Mouse (Mus musculus) CH12.LX (cell line): ENCODE data around the gene Mat2b. TPM values are rescaled to one million over a fixed set of nuclear protein-coding genes. Genes with fewer than 3 reads are reported as not detected.

Source experiments
- DNase-seq: peaks from one replicate; pipeline ENCODE4 v3.0.0-alpha.2; 2013; ENCODE audit errors: extremely low read depth
- H3K27ac ChIP-seq: 2 replicates; pipeline ENCODE4 v1.5.1; 2012; ENCODE audit warnings: low read depth, mild to moderate bottlenecking, control low read depth, moderate library complexity; ENCODE audit not compliant: insufficient read depth
- H3K27me3 ChIP-seq: replicated peaks from 2 replicates; pipeline ENCODE3; 2012; ENCODE audit warnings: inconsistent platforms
- H3K36me3 ChIP-seq, 2 experiments: replicated peaks in 1 of 2; 2 replicates each; pipeline versions ENCODE3 to v1.6.1; 2012; ENCODE audit warnings: inconsistent platforms in 1 of 2, low read length in 1 of 2, mild to moderate bottlenecking in 1 of 2, mixed read lengths in 1 of 2, moderate library complexity in 1 of 2; ENCODE audit not compliant: control insufficient read depth in 1 of 2, insufficient read depth in 1 of 2
- H3K4me1 ChIP-seq, 2 experiments: 2 replicates each; pipeline ENCODE4 v1.6.1; 2012; ENCODE audit warnings: inconsistent platforms in 1 of 2, moderate library complexity in 1 of 2; ENCODE audit not compliant: insufficient read depth in 2 of 2, control insufficient read depth in 1 of 2
- H3K4me2 ChIP-seq: 2 replicates; pipeline ENCODE4 v1.6.1; 2012; ENCODE audit warnings: low read depth, mild to moderate bottlenecking, control low read depth; ENCODE audit not compliant: poor library complexity, insufficient read depth, severe bottlenecking
- H3K4me3 ChIP-seq, 3 experiments: fragments of 150-350 bp in 1 of 3; sonication (generic) in 1 of 3; replicated peaks in 1 of 3; 2 replicates each; pipeline versions ENCODE3 to v1.5.1; 2011 to 2012; ENCODE audit warnings: low read depth in 2 of 3, low read length in 2 of 3, mild to moderate bottlenecking in 2 of 3, moderate library complexity in 2 of 3, control low read depth in 1 of 3, improper control_type of control experiment in 1 of 3, inconsistent platforms in 1 of 3, mixed read lengths in 1 of 3; ENCODE audit not compliant: poor library complexity in 1 of 3
- H3K79me2 ChIP-seq: replicated peaks from 2 replicates; pipeline ENCODE4 v1.6.1; 2012; ENCODE audit warnings: mild to moderate bottlenecking, moderate library complexity; ENCODE audit not compliant: control insufficient read depth, poor library complexity, insufficient read depth, severe bottlenecking; ENCODE audit errors: extremely low read depth
- H3K9ac ChIP-seq: 2 replicates; pipeline ENCODE4 v1.6.1; 2012; ENCODE audit warnings: low read depth, mild to moderate bottlenecking, control low read depth, moderate library complexity; ENCODE audit not compliant: insufficient read depth
- H3K9me3 ChIP-seq: replicated peaks from 2 replicates; pipeline ENCODE3; 2012; ENCODE audit warnings: low read length, inconsistent platforms, mixed read lengths
- CHD2 ChIP-seq: IDR thresholded peaks from 2 replicates; pipeline ENCODE4 v1.6.1; 2011; ENCODE audit warnings: low read length, improper control_type of control experiment
- ELF1 ChIP-seq: IDR thresholded peaks from 2 replicates; pipeline ENCODE4 v1.6.1; 2014; ENCODE audit warnings: low read depth, mild to moderate bottlenecking, inconsistent platforms, low read length, improper control_type of control experiment
- ETS1 ChIP-seq: conservative IDR thresholded peaks from 2 replicates; pipeline ENCODE4 v1.6.1; 2012; ENCODE audit warnings: low read depth, mild to moderate bottlenecking, inconsistent platforms, low read length, improper control_type of control experiment, moderate library complexity
- HCFC1 ChIP-seq: IDR thresholded peaks from 2 replicates; pipeline ENCODE4 v1.6.1; 2012; ENCODE audit warnings: low read depth, mild to moderate bottlenecking, inconsistent platforms, low read length, improper control_type of control experiment
- IRF4 ChIP-seq: IDR thresholded peaks from 2 replicates; pipeline ENCODE4 v1.6.1; 2014; ENCODE audit warnings: low read depth, mild to moderate bottlenecking, inconsistent platforms, low read length, improper control_type of control experiment
- MAFK ChIP-seq: IDR thresholded peaks from 2 replicates; pipeline ENCODE4 v1.6.1; 2011; ENCODE audit warnings: low read length, improper control_type of control experiment; ENCODE audit not compliant: insufficient replicate concordance
- MAX ChIP-seq: IDR thresholded peaks from 2 replicates; pipeline ENCODE4 v1.6.1; 2011; ENCODE audit warnings: low read length, improper control_type of control experiment
- MXI1 ChIP-seq: IDR thresholded peaks from 2 replicates; pipeline ENCODE4 v1.6.1; 2011; ENCODE audit warnings: mild to moderate bottlenecking, low read depth, low read length, improper control_type of control experiment
- MYC ChIP-seq: IDR thresholded peaks from 2 replicates; pipeline ENCODE4 v1.6.1; 2011; ENCODE audit warnings: low read depth, mild to moderate bottlenecking, improper control_type of control experiment, low read length
- POLR2A ChIP-seq: IDR thresholded peaks from 2 replicates; pipeline ENCODE4 v1.6.1; 2011; ENCODE audit warnings: low read depth, mild to moderate bottlenecking, improper control_type of control experiment, low read length
- RCOR1 ChIP-seq: conservative IDR thresholded peaks from 2 replicates; pipeline ENCODE4 v1.6.1; 2012; ENCODE audit warnings: low read depth, mild to moderate bottlenecking, inconsistent platforms, low read length, improper control_type of control experiment
- TCF12 ChIP-seq: IDR thresholded peaks from 2 replicates; pipeline ENCODE4 v1.6.1; 2014; ENCODE audit warnings: low read depth, mild to moderate bottlenecking, inconsistent platforms, low read length, improper control_type of control experiment
- USF1 ChIP-seq: IDR thresholded peaks from 2 replicates; pipeline ENCODE4 v1.6.1; 2014; ENCODE audit warnings: low read depth, mild to moderate bottlenecking, inconsistent platforms, low read length, improper control_type of control experiment
- USF2 ChIP-seq: conservative IDR thresholded peaks from 2 replicates; pipeline ENCODE4 v1.6.1; 2011; ENCODE audit warnings: low read depth, low read length, improper control_type of control experiment
- ZC3H11A ChIP-seq: IDR thresholded peaks from 2 replicates; pipeline ENCODE4 v1.6.1; 2012; ENCODE audit warnings: low read depth, mild to moderate bottlenecking, inconsistent platforms, low read length, improper control_type of control experiment
- ZKSCAN1 ChIP-seq: IDR thresholded peaks from 2 replicates; pipeline ENCODE4 v1.6.1; 2012; ENCODE audit warnings: low read depth, inconsistent platforms, low read length, improper control_type of control experiment, borderline replicate concordance
- ZNF384 ChIP-seq: IDR thresholded peaks from 2 replicates; pipeline ENCODE4 v1.6.1; 2012; ENCODE audit warnings: low read depth, low read length, improper control_type of control experiment, inconsistent platforms
- dilution Hi-C: fragments of 300-500 bp; cut with MboI; formaldehyde crosslinking; loops from 2 replicates; pipeline ENCODE4 v1.14.3; 2020; ENCODE audit warnings: low sequenced_read_pairs; ENCODE audit not compliant: extremely low pct_unique_long_range_greater_than_20kb, extremely low pct_ligation_motif_present
- in situ Hi-C: fragments of 300-500 bp; cut with MboI; formaldehyde crosslinking; loops from 3 replicates; pipeline ENCODE4 v1.14.3; 2019; ENCODE audit warnings: low sequenced_read_pairs, low pct_ligation_motif_present, low pct_unique_long_range_greater_than_20kb, mixed read lengths
- polyA plus RNA-seq: library from polyadenylated mRNA; unstranded; fragments of >175 nt; gene quantifications from 2 replicates; pipeline ENCODE4 v1.2.1, GENCODE M21; 2012; ENCODE audit warnings: low read depth; ENCODE audit not compliant: insufficient read length
- total RNA-seq, 2 experiments: library from RNA; depleted of rRNA; stranded (reverse); fragments of 300-350 nt in 1 of 2; fragments of >200 nt in 1 of 2; gene quantifications; 2 replicates each; pipeline ENCODE4 v1.2.3; 2012 to 2014

Mat2b gene
- total RNA-seq (2012; rRNA removed): 69.3 and 71.3 TPM in 2 replicates
- 122 and 138 TPM in 2 replicates for total RNA-seq (2014; rRNA removed)
- 99.8 and 100 TPM in 2 replicates for polyA plus RNA-seq

GRCm38 (mm10) chr11:40695103-40695502, at the start of gene Mat2b:
Mat2b (minus strand) TSS chr11:40695203.
- DNase-seq: no peak
- peaks cover 7 to 13% of the 10 kb centered on the region in 2 experiments for H3K4me1 ChIP-seq
- H3K79me2 ChIP-seq: peaks cover 23% of the 10 kb centered on the region
- peak within 1 kb of the TSS; percentile 71 to 93 (median 84) for H3K4me3 ChIP-seq
- no peaks in the 10 kb centered on the region for H3K9me3 ChIP-seq
- no peaks in the 10 kb centered on the region for H3K27me3 ChIP-seq
- TF ChIP-seq TCF12 (no peak), RCOR1 (0 out of 2 replicates have a peak, but pooled peaks have one; percentile 3), HCFC1 (no peak)
- dilution Hi-C loops: no loop called here
- peak within 1 kb of the TSS; percentile 88 for H3K4me2 ChIP-seq
- peaks cover 0 to 17% of the 10 kb centered on the region in 2 experiments for H3K36me3 ChIP-seq
- in situ Hi-C loops: loop anchor here (10.0 kb wide), 1 partner anchor 60 kb away; the partner anchor contains the start of gene Ccng1
- peak within 1 kb of the TSS; percentile 79 for H3K9ac ChIP-seq
- peak within 1 kb of the TSS; percentile 88 for H3K27ac ChIP-seq

GRCm38 (mm10) chr11:40744348-40744747, 49.3 kb upstream of the Mat2b start:
- no peak for TF ChIP-seq MXI1
- no peak for TF ChIP-seq CHD2
- no peak for TF ChIP-seq TCF12
- TF ChIP-seq MAX: no peak
- no peak for TF ChIP-seq ETS1
- no peak for TF ChIP-seq POLR2A
- TF ChIP-seq ELF1: no peak
- no peak for TF ChIP-seq MAFK
- no peak for TF ChIP-seq USF2
- TF ChIP-seq ZKSCAN1: no peak
- TF ChIP-seq ZC3H11A: no peak
- TF ChIP-seq USF1: no peak
- TF ChIP-seq IRF4: no peak
- TF ChIP-seq ZNF384: no peak
- TF ChIP-seq RCOR1: no peak
- no peak for TF ChIP-seq MYC
- TF ChIP-seq HCFC1: no peak
- TF ChIP-seq, all 38 proteins: peak for 0

More at GRCm38 (mm10) chr11:40744348-40744747, 49.3 kb upstream of the Mat2b start:
- in situ Hi-C loops (no loop called here), dilution Hi-C loops (no loop called here)
- no peak for DNase-seq
- no peak overlapping the region for H3K9ac ChIP-seq
- H3K79me2 ChIP-seq: no peaks in the 10 kb centered on the region
- no peak overlapping the region for H3K4me2 ChIP-seq
- no peak overlapping the region for H3K4me3 ChIP-seq
- H3K27ac ChIP-seq: no peak overlapping the region
- H3K9me3 ChIP-seq: no peaks in the 10 kb centered on the region
- H3K4me1 ChIP-seq: peaks cover 3 to 6% of the 10 kb centered on the region in 2 experiments; a peak in 2 of 4 replicates
- H3K27me3 ChIP-seq: no peaks in the 10 kb centered on the region
- peaks cover 19 to 60% of the 10 kb centered on the region in 2 experiments for H3K36me3 ChIP-seq
